Mouse (Mus musculus) midbrain, embryonic 13.5 days (tissue): Measurements from ENCODE around the gene Ccnd3. TPM values are rescaled to one million over a fixed set of nuclear protein-coding genes. Genes with fewer than 3 reads are reported as not detected.
A peak's percentile ranks its signal among the peaks of the same experiment; 100 is the strongest.
"Not testable (repeated sequence)": the region's sequence is repeated elsewhere in the genome, so short reads cannot be mapped to it uniquely, and the experiment has no call there.

Experiments used
- ATAC-seq: fragments of 200-750 bp; cut with Nextera tagmentation; 2 replicates; pipeline ENCODE4 v1.8.0; 2017; ENCODE audit warnings: mild to moderate bottlenecking, moderate TSS enrichment, moderate library complexity
- H3K27ac ChIP-seq: fragments of 300-500 bp; sonication (generic); 2 replicates; pipeline ENCODE4 v1.5.1; 2015; ENCODE audit warnings: inconsistent platforms, mild to moderate bottlenecking, moderate library complexity
- H3K27me3 ChIP-seq: fragments of 300-500 bp; sonication (generic); 2 replicates; pipeline ENCODE4 v1.6.1; 2015; ENCODE audit warnings: mild to moderate bottlenecking, inconsistent platforms
- H3K36me3 ChIP-seq: fragments of 300-500 bp; sonication (generic); 2 replicates; pipeline ENCODE4 v1.6.1; 2015; ENCODE audit warnings: mild to moderate bottlenecking, inconsistent platforms
- H3K4me1 ChIP-seq: fragments of 300-500 bp; sonication (generic); replicated peaks from 2 replicates; pipeline ENCODE4 v1.6.1; 2015; ENCODE audit warnings: inconsistent platforms
- H3K4me2 ChIP-seq: fragments of 300-500 bp; sonication (generic); replicated peaks from 2 replicates; pipeline ENCODE4 v1.6.1; 2015; ENCODE audit warnings: moderate library complexity, mild to moderate bottlenecking, inconsistent platforms
- H3K4me3 ChIP-seq: fragments of 300-500 bp; sonication (generic); replicated peaks from 2 replicates; pipeline ENCODE4 v1.5.1; 2015; ENCODE audit warnings: mild to moderate bottlenecking, inconsistent platforms
- H3K9ac ChIP-seq: fragments of 300-500 bp; sonication (generic); replicated peaks from 2 replicates; pipeline ENCODE4 v1.6.1; 2015; ENCODE audit warnings: mild to moderate bottlenecking, inconsistent platforms
- H3K9me3 ChIP-seq: fragments of 300-500 bp; sonication (generic); 2 replicates; pipeline ENCODE4 v1.6.1; 2016; ENCODE audit warnings: mild to moderate bottlenecking, inconsistent platforms
- whole genome bisulfite sequencing: fragments of 180-500 bp; shearing (Covaris S2); methylation state at CpG from one replicate; pipeline ENCODE4 v1.1.7; 2015; 5-methylcytosine and 5-hydroxymethylcytosine counted together
- polyA plus RNA-seq: library from polyadenylated mRNA; unstranded; fragments of >200 nt; fragmentation: Nextera tagmentation; extraction: Ambion mirVana; gene quantifications from 2 replicates; pipeline ENCODE4 v1.2.1, GENCODE M21; 2015

Gene Ccnd3
- polyA plus RNA-seq, 1 experiment from 2014 or later, result 71.4 TPM

DNA sequence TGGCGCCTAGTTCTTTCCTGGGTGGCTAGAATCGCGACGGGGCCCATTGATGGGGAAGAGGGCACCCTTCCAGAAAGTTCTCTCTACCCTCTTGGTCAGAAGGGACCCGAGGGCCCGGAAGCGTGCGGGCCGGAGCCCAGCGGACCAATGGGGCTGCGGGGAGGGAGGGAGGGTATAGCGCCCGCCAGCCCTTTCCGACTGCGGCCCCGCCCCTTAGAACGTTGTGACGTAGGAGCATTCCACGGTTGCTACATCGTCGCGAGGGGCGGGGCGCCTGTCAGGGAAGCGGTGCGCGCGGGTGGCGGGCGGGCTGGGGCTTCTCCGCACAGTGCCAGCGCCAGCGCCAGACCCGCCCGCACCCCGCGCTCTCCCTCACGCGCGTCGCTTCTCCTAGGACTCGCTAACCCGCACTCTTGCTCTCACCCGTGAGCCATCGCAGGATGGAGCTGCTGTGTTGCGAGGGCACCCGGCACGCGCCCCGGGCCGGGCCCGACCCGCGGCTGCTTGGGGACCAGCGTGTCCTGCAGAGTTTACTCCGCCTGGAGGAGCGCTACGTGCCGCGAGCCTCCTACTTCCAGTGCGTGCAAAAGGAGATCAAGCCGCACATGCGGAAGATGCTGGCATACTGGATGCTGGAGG is 88.5 kb downstream of the Ccnd3 start:
- Histone ChIP-seq H3K27me3 (no peaks in the 10 kb centered on the region), H3K27ac (peak overlapping the region; percentile 88), H3K9ac (peak overlapping the region; percentile 67), H3K36me3 (no peaks in the 10 kb centered on the region), H3K9me3 (no peaks in the 10 kb centered on the region), H3K4me2 (peak overlapping the region; percentile 96), H3K4me1 (peaks cover 52% of the 10 kb centered on the region), H3K4me3 (peak overlapping the region; percentile 71)
- WGBS, result under 1% methylated on average over 57 of the region's 63 CpGs
- ATAC-seq, result peak; percentile 85

DNA sequence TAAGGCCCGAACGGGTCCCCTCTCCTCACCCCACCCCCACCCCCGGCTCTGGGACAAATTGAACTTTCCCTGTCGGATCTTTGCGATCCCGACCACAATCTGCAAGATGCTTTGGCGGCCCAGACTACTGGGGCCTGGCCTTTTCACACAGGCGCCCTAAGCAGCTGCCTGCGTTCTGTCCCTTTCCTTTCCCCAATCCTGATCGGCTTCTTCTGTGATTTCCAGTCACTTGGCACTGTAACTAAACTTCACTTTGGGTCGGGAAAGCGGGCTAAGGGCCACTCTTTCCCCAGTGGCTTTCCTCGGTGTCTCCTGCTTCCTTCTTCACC is 89.0 kb downstream of the Ccnd3 start:
- no peak for ATAC-seq

GRCm38 (mm10) chr17:47594183-47594968 is 89.5 kb downstream of the Ccnd3 start:
- H3K36me3 ChIP-seq, result peaks cover 10% of the 10 kb centered on the region
- peak overlapping the region; percentile 71 for H3K4me3 ChIP-seq
- peak overlapping the region; percentile 67 for H3K9ac ChIP-seq
- no peaks in the 10 kb centered on the region for H3K9me3 ChIP-seq
- H3K4me2 ChIP-seq, result peak overlapping the region; percentile 96
- whole genome bisulfite sequencing, result under 1% methylated on average over 40 of the region's 43 CpGs
- no peaks in the 10 kb centered on the region for H3K27me3 ChIP-seq
- no peak for ATAC-seq
- peak overlapping the region; percentile 88 for H3K27ac ChIP-seq
- peaks cover 55% of the 10 kb centered on the region for H3K4me1 ChIP-seq

More for the DNA sequence above, 89.0 kb downstream of the Ccnd3 start:
- Histone ChIP-seq H3K27ac (peak overlapping the region; percentile 88), H3K9me3 (no peaks in the 10 kb centered on the region), H3K4me3 (peak overlapping the region; percentile 71), H3K4me1 (peaks cover 55% of the 10 kb centered on the region), H3K36me3 (peaks cover 4% of the 10 kb centered on the region; the same call in 1 of the 2 replicates), H3K9ac (peak overlapping the region; percentile 67), H3K4me2 (peak overlapping the region; percentile 96), H3K27me3 (no peaks in the 10 kb centered on the region)
- under 1% methylated on average over 13 of the region's 13 CpGs for WGBS

DNA sequence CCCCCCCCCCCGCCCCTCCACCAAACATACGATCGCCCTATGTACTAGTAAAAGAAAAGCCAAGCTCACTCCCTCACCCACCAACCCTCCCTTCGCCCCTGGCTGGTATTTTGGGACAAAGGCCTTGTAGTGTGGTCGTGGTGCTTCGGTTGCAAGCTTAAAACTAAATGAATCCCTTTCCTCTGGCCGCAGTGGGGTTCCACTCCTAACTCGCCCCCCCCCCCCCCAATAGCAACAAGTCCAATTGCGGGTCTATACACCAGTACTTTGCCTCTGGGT is 90.1 kb downstream of the Ccnd3 start:
- Histone ChIP-seq H3K4me2 (peak overlapping the region; percentile 96), H3K4me1 (peaks cover 55% of the 10 kb centered on the region), H3K9ac (peak overlapping the region; percentile 67), H3K9me3 (no peaks in the 10 kb centered on the region), H3K27me3 (no peaks in the 10 kb centered on the region), H3K4me3 (peak overlapping the region; percentile 71), H3K36me3 (peaks cover 15% of the 10 kb centered on the region), H3K27ac (peak overlapping the region; percentile 88)
- ATAC-seq, result no peak
- WGBS, result 1% methylated on average over 7 of the region's 9 CpGs

DNA sequence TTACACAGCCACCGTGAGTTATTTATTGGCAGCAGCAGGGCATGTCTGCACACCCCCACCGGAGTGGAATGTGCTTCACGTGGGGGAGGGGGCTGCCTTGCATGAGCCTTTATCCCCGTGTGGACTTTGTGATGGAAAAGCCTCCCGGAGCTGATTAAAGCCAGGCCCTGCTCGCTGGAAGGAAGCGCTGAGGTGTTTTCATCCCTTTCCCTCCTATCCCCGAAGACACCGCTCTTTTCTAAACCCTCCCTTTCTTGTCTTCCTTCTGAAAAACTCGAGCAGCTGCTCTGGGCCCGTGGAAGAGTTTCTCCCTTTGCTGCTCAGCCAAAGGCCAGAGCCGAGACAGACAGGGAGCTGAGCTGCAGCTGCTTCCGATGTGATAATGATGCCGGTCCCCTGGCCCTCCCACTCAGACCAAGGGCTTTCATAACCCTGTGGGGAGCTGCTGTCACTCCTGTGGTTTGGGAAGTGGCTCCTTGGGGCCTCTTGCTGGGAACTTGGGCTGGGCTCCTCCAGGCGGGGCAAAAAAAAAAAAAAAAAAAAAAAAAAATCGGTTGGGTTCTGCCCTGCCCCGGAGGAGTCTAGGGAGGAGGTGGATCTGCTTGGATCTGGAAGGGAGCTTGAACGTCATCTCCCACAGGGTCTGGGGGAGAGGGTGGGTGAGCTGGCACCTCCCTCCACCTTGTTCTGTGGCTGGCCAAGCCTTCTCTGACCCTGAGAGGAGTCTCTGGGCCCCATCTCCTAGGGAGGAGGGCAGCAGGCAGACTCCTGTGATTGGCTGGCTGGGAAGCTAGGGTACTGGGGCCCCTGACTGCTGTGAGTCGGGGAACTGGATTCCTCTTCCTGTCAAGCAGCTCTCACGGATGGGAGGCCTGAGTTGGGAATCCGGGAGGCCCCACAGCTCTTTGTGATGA is 90.7 kb downstream of the Ccnd3 start:
- peaks cover 21% of the 10 kb centered on the region for H3K36me3 ChIP-seq
- peak overlapping the region; percentile 96 for H3K4me2 ChIP-seq
- peak overlapping the region; percentile 71 for H3K4me3 ChIP-seq
- WGBS, result under 1% methylated on average over 21 of the region's 21 CpGs
- peak overlapping the region; percentile 67 for H3K9ac ChIP-seq
- H3K27ac ChIP-seq, result peak overlapping the region; percentile 88
- H3K27me3 ChIP-seq, result no peaks in the 10 kb centered on the region
- peak; percentile 40 for ATAC-seq
- peaks cover 55% of the 10 kb centered on the region for H3K4me1 ChIP-seq
- no peaks in the 10 kb centered on the region for H3K9me3 ChIP-seq

GRCm38 (mm10) chr17:47596162-47596838 is 91.4 kb downstream of the Ccnd3 start:
- H3K4me1 ChIP-seq, result peaks cover 55% of the 10 kb centered on the region

DNA sequence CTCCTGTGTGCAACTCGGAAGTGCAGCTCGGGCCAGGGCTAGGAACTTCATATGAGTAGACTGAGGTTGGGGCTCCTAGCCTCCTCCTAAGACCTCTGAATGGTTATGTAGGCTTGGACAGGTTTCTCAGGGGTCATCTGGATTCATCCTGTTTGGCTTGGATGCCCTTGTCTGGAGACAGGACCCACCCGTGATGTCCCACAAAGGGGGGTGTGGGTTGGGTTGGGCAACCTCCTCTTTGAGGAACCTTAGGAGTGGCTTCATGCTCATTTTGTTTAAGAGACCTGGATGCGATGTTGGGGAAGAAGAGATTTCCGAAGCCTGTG is 92.0 kb downstream of the Ccnd3 start:
- no peak for ATAC-seq
- H3K27ac ChIP-seq, result peak overlapping the region; percentile 88
- peaks cover 55% of the 10 kb centered on the region for H3K4me1 ChIP-seq
- no peaks in the 10 kb centered on the region for H3K27me3 ChIP-seq
- H3K9ac ChIP-seq, result 0 out of 2 replicates have a peak overlapping the region, but pooled peaks have one; percentile 53
- H3K4me3 ChIP-seq, result 0 out of 2 replicates have a peak overlapping the region, but pooled peaks have one; percentile 13
- peak overlapping the region; percentile 96 for H3K4me2 ChIP-seq
- H3K9me3 ChIP-seq, result no peaks in the 10 kb centered on the region
- H3K36me3 ChIP-seq, result peaks cover 34% of the 10 kb centered on the region
- 40% methylated on average over 5 of the region's 5 CpGs for WGBS

More at GRCm38 (mm10) chr17:47596162-47596838, 91.4 kb downstream of the Ccnd3 start:
- H3K27me3 ChIP-seq, result no peaks in the 10 kb centered on the region
- 0 out of 2 replicates have a peak overlapping the region, but pooled peaks have one; percentile 71 for H3K4me3 ChIP-seq
- peak overlapping the region; percentile 53 for H3K9ac ChIP-seq
- 18% methylated on average over 6 of the region's 6 CpGs for WGBS
- H3K36me3 ChIP-seq, result peaks cover 29% of the 10 kb centered on the region
- H3K9me3 ChIP-seq, result no peaks in the 10 kb centered on the region
- peak overlapping the region; percentile 96 for H3K4me2 ChIP-seq
- peak overlapping the region; percentile 88 for H3K27ac ChIP-seq
- ATAC-seq, result peak; percentile 1; the same call in 1 of the 2 replicates

DNA sequence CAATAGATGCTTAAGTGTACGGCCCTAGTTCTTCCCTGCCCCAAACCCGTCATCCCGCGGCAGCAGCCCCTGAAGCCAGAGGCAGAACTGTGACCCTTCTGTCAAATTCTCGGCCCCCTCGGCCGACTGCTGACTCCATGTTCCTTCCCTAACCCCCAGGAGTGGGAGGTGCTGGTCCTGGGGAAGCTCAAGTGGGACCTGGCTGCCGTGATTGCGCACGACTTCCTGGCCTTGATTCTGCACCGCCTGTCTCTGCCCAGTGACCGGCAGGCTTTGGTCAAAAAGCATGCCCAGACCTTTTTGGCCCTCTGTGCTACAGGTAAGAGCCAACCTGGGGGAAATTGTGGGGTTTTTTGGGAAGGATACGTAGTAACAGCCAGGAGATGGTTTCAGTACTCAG is 92.4 kb downstream of the Ccnd3 start:
- ATAC-seq, result no peak
- peaks cover 38% of the 10 kb centered on the region for H3K36me3 ChIP-seq
- H3K9ac ChIP-seq, result peak overlapping the region; percentile 36; the same call in 1 of the 2 replicates
- peak overlapping the region; percentile 96 for H3K4me2 ChIP-seq
- H3K9me3 ChIP-seq, result no peaks in the 10 kb centered on the region
- WGBS, result 45% methylated on average over 13 of the region's 13 CpGs
- H3K4me3 ChIP-seq, result 0 out of 2 replicates have a peak overlapping the region, but pooled peaks have one; percentile 13
- H3K27ac ChIP-seq, result peak overlapping the region; percentile 88; the same call in 1 of the 2 replicates
- H3K4me1 ChIP-seq, result peaks cover 55% of the 10 kb centered on the region
- H3K27me3 ChIP-seq, result no peaks in the 10 kb centered on the region

DNA sequence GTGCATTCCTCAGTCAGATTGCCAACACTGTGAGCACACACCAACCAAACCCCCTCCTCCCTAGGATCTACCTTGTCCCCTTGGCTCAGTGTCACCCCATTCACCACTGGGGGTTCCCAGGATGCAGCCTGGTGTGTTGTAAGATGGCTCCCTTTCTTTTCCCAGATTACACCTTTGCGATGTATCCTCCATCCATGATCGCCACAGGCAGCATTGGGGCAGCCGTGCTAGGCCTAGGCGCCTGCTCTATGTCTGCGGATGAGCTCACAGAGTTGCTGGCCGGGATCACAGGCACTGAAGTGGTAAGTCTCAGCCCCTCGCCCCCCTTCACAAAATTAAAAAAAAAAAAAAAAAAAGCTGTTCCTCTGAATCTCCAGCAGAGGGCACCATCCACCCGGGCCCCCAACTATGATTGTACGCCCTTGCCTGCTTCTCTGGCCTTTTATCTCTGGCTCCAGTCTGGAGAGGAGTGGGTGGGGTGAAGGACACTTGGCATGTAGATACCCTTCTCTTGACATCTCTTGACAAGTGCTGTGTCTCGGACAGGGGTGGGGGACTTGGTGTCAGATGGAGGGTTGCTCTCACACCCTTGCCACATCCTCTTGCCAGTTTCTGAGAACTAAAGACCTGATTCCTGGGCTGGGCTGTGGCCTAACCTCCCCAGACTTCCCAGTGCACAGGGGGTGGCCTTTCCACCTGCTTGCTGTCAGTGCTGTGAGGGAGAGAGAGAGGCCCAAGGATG is 93.2 kb downstream of the Ccnd3 start:
- peak overlapping the region; percentile 51; the same call in 1 of the 2 replicates for H3K27ac ChIP-seq

GRCm38 (mm10) chr17:47598580-47599304 is 93.9 kb downstream of the Ccnd3 start:
- Histone ChIP-seq H3K36me3 (peaks cover 49% of the 10 kb centered on the region), H3K27ac (peak overlapping the region; percentile 51; the same call in 1 of the 2 replicates), H3K4me1 (peaks cover 49% of the 10 kb centered on the region)
- not testable (repeated sequence) for H3K4me2 ChIP-seq, H3K4me3 ChIP-seq, H3K9me3 ChIP-seq, H3K27me3 ChIP-seq, H3K9ac ChIP-seq
- 0 out of 2 replicates have a peak, but pooled peaks have one; percentile 5 for ATAC-seq
- WGBS, result 84% methylated on average over 10 of the region's 10 CpGs

More for the DNA sequence above, 93.2 kb downstream of the Ccnd3 start:
- no peaks in the 10 kb centered on the region for H3K27me3 ChIP-seq
- H3K9ac ChIP-seq, result no peak overlapping the region
- H3K4me3 ChIP-seq, result no peak overlapping the region
- WGBS, result 21% methylated on average over 10 of the region's 10 CpGs
- peaks cover 46% of the 10 kb centered on the region for H3K36me3 ChIP-seq
- peak; percentile 13; the same call in 1 of the 2 replicates for ATAC-seq
- H3K4me2 ChIP-seq, result peak overlapping the region; percentile 96; the same call in 1 of the 2 replicates
- H3K4me1 ChIP-seq, result peaks cover 51% of the 10 kb centered on the region
- no peaks in the 10 kb centered on the region for H3K9me3 ChIP-seq
